Mouse (Mus musculus) hematopoietic multipotent progenitor cell, adult 10-12 weeks (in vitro differentiated cells): ENCODE measurements around the gene Phf14. TPM values are rescaled to one million over a fixed set of nuclear protein-coding genes. Genes with fewer than 3 reads are reported as not detected.

Experiments
- polyA plus RNA-seq: library from polyadenylated mRNA; stranded (reverse); fragments of >175 nt; gene quantifications from 2 replicates; pipeline ENCODE4 v1.2.3, GENCODE M21; 2012; ENCODE audit warnings: low replicate concordance

Gene Phf14
- 15.5 and 24.7 TPM in 2 replicates for polyA plus RNA-seq

DNA sequence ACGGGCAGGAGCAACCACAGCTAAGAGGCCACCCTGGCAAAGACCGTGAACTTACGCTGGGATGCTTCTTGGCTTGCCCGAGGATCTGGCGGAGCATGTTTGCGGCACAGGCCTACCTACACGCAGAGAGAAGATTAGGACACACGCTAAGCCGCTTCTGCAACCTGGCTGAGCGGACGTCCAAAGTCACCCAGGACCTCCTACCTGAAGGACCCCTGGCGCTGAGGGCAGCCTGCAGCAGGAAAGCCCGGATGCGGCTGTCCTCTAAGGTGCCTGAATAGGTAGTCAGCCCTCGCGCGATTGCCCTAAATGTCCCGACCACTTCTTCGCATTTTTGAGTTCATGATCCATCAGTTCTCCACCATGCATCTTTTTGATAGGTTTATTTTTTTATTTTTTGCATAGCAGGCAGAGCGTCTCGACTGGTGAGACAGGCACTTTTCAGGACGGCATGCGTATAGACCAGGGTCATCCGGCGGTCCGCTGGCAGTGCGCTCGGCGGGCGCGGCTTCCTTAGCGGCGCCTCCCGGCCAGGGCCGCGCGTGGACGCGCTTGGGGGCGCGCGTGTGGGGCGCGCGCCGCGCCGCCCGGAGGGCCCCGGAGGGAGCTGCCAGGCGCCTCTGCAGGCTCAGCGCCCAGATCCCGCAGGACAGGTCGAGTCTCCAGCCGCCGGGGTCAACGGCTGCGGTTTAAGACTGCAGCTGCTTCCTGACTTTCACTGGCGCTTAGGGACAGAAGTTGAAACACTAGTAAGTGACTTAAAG is at the start of gene Phf14, which contains the start of gene Ndufa4:
TSS of gene Phf14 (plus strand) at position 541 of the 764 bp plus-strand sequence.
TSS of gene Ndufa4 (minus strand) at position 229 of the 764 bp plus-strand sequence.

Other genes with a start within 250 kb of the Phf14 start
- gene Ndufa4, start 312 bp upstream of the Phf14 start, polyA plus RNA-seq: 5.9 and 17.0 TPM in 2 replicates